Mouse (Mus musculus) B cell, adult 2 months (primary cell): ENCODE measurements around the gene Prtn3.
"Not testable (repeated sequence)": the region's sequence is repeated elsewhere in the genome, so short reads cannot be mapped to it uniquely, and the experiment has no call there.

ENCODE experiments used
- DNase-seq, 2 experiments: peaks; one replicate each; pipeline ENCODE4 v3.0.0; 2022

Gene Prtn3

DNA sequence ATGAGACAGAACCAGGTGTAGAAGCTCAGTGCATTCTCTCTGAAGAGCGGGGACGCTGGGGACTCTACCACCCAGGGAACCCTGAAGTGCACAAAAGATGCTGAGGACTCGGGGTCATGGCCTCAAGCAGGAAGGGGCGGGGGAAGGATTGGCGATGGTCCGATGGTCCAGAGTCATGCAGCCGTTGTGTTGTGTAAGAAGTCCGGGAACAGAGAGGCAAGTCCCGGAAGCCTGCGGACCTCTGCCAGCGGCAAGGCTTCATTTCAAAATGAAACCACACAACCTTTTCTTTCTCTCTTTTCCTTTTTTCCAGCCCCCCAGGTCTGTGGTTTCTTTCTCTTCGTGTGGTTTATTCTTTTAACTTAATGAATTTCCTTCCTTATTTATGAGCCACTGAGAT is 3.5 kb downstream of the Prtn3 start:
- peak in 1 of 2 experiments; percentile 27 for DNase-seq

DNA sequence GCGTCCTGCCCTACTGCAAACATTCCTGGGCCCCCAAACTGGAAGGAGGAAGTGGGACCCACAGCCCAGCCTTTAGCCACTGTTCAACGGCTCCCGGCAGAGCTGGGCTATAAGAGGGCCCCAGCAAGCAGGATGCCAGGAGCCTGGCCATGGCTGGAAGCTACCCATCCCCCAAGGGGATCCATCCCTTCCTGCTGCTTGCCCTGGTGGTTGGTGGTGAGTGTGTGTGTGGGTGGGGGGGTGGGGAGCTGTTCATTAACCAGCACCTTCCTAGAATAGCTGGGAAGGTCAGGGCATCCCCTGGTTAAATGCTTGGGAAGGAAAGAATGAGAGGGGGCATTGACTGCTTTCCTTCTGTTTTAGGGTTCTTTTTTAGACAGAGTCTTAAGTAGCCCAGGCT is 5.3 kb downstream of the Prtn3 start:
- no peak for DNase-seq

DNA sequence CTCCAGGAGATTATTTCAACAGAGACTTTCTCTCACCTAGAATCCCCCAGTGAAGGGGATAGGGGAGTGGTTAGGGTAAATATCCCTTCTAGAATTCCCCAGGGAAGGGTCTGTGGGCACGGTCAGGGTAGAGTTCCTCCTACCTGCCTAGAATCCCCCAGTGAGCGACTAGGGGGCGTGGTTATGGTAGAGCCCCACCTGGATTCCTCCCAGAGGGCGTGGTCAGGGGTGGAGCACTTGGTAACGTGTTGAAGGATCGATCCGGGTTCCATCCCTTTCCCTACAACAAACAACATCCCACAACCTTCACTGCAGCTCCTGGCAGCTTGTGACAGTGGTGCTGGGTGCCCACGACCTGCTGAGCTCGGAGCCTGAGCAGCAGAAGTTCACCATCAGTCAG is 6.4 kb downstream of the Prtn3 start:
- DNase-seq, result peak; percentile 36 to 40

DNA sequence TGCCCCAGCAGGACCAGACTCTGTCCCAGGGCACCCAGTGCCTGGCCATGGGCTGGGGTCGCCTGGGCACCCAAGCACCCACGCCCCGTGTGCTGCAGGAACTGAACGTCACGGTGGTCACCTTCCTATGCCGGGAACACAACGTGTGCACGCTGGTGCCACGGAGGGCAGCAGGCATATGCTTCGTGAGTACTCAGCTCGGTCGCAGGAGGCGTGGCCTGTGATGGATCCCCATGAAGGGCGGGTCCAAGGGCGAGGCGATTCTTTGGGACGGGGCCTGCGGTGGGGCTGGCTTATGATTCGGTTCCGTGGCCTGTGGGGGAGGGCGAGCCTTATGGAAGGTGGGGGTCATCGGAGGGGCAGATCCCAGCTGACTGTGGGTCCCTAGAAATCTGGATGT is 7.7 kb downstream of the Prtn3 start:
- peak in 1 of 2 experiments; percentile 25 for DNase-seq

DNA sequence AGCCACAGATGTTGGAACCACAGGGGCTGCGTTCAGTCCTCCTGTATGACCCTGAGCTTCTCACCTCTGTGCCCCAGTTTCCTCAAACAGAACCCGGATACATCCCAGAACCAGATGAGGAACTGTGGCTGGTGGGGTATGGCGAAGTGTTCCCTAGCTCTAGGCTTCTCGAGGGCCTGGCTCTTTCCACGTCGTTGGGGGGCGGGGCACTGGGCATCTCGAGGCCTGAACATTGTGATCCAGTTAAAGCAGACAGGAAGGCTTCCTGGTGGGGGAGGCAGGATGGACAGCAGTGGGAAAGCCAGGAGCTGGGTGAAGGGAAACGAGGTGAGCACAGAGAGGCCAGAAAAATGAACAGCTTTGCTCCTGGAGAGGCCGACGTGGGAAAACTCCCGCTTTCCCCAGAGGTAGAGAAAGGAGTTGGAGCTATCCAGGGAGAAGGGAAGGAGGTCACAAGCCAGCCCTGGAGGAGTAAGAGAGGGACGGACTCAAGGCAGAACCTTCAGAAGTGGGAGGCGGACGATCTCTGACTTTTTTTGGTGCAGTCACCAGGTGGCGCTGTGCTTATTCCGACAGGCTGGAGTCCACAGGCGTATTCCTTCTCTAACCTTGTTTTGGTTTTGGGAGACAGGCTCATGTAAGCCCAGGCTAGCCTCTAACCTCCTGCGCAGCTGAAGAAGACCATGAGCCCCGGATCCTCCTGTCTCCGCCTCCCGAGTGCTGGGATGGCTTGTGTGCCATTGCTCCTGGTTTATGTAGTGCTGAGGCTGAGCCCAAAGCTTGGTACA is 9.2 kb downstream of the Prtn3 start:
- peak; percentile 78 to 81 for DNase-seq

DNA sequence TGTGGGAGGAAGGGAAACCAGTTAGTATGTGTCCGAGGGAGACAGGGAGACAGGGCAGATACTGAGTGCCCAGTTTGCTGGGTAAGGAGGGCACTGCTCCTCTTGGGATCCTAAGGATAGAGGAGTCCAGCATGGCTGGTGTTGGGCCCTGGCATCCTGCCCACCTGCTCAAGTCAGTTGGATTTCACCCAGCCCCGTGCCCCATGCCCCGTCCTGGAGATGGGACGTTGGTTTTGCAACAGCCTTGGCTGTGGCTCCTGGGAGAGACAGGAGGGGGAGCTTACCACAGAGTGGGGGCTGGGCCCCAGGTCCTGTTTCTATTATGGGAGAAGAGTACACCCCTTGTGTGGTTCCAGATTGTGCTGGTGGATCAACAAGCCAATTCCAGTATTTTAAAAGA is 10.2 kb downstream of the Prtn3 start:
- DNase-seq, result no peak

DNA sequence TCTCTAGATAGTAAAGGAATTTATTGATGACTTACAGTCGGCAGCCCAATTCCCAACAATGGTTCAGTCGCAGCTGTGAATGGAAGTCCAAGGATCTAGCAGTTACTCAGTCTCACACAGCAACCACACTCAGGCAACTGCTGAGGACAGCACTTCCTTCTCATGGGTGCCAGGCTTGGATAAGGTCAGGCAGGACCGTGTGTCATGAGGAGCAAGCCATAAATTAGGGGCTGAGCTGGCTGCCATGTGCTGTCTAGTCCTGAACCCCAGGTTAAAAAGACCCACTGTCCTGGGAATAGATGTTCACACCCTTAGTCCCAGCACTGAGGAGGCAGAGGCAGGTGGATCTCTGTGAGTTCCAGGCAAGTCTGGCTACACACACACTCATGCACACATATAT is 10.7 kb downstream of the Prtn3 start:
- not testable (repeated sequence) for DNase-seq

DNA sequence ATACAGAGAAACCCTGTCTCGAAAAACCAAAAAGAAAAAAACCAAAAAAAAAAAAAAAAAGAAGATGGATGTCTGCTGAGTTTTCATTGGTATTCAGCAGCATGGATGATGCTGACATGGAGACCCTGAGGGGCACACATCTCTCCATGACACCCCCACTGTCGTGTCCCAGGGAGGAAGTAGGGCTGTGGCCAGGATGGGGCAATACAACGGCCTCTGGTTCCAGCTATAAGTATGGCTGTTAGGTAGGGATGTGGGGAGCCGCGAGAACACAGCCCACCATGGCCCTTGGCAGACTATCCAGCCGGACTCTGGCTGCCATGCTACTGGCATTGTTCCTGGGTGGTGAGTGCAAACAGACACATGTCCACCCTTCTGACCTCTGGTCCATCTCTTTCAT is 11.8 kb downstream of the Prtn3 start, which contains the start of gene Elane:
Elane (plus strand) TSS at position 194 of the 400 bp plus-strand sequence.
- no peak for DNase-seq

DNA sequence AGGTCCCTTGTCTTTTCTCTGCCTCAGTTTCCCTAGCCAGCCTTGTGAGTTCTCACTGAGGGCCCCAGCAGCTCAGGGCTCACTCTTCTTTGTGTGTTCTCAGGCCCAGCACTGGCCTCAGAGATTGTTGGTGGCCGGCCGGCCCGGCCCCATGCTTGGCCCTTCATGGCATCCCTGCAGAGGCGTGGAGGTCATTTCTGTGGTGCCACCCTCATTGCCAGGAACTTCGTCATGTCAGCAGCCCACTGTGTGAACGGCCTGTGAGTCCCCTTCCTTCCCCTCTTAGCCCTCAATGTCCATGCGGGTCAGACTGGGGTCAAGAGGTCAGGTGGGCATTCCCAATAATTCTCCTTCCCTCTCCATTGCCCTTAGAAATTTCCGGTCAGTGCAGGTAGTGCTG is 12.3 kb downstream of the Prtn3 start:
- DNase-seq, result no peak

DNA sequence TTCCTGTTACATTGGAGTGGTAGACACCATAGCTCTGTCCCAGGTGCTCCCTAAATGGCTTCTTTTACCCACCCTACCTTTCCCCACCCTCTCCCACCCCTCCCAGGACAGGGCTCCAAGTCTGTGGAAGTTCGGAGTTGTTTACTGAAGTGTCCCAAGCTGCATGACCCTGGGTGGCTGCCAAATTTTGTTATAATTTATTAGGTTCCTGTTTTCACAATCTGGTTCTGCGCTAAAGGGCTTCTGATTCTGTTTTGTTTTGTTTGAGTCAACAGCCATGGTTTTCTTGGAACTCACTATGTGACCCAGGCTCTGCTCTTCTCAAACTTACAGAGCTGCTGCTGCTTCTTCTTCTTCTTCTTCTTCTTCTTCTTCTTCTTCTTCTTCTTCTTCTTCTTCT is 15.1 kb downstream of the Prtn3 start:
- no peak for DNase-seq

DNA sequence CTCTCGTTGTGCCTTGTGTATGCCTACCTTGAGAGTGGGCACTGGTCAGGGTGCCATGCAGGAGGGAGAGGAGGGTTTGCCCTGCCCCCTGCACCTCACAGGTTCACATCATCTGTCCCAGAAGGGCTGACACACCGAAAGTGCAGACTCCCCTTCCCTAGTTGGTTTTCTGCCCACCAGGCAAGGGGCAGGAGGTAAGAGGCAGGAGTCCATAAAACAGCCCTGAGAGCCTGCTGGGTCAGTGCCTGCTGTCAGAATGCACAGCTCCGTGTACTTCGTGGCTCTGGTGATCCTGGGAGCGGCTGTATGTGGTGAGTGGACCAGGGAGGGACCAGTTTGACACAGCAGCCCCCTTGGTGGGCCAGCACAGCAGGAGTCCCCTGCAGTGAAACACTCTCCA is 16.4 kb downstream of the Prtn3 start, which contains the start of gene Cfd:
Cfd (plus strand) TSS at position 184 of the 400 bp plus-strand sequence.
- no peak for DNase-seq

DNA sequence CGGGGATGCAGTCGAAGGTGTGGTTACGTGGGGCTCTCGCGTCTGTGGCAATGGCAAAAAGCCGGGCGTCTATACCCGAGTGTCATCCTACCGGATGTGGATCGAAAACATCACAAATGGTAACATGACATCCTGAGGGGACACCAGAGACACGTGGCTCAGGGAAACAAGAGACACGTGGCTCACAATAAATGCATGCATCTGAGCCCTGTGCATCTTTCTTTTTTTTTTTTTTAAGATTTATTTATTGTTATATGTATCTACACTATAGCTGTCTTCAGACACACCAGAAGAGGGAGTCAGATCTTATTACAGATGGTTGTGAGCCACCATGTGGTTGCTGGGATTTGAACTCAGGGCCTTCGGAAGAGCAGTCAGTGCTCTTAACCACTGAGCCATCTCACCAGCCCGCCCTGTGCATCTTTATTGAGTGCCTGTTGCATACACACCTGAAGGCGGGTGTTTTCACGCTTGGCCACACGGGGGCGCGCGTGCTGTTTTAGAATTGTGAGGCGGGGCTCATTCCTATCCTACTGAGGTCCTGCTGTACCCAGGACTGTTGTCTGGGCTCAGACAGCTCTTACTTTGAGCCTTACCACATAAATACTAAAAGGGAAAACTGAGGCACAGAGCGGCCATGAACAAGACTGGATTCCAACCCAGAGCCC is 18.3 kb downstream of the Prtn3 start:
- peak; percentile 89 for DNase-seq

DNA sequence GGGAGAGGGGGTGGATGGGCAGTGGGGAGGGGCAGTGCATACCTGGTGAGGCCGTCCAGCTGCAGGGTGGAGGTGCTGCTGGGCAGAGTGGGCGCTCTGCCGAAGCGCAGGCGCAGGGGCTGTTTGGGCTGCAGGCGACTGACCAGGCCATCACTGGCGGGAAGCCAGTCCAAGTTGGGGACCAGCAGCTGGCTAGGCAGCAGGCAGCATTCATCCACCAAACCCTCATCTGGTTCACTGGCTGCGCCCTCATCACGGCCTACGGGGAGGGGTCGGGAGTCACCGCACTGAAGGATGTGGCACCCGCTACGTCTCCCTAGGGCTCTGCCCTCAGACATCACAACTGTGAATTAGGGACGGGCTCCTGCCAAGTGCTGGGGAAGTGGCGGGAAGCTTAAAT is 22.0 kb downstream of the Prtn3 start:
- no peak for DNase-seq

DNA sequence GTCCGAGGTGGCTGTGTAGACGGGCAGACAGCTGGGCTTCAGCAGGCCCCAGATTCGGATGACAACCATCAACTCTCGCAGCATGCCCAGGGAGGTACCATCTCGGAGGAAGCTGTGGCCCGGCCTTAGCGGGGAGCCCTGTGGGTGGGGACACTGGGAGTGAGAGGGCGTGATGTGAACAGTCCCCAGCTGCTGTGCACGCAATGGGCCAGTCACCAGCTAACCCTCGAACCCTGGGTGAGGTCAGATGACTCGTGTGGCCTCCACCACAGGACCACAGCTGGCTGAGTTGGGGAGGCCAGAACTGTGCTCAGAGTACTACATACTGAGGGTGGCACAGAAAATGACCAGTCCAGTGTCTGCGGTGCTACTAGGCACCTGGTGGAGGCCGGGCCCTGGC is 22.5 kb downstream of the Prtn3 start:
- no peak for DNase-seq

DNA sequence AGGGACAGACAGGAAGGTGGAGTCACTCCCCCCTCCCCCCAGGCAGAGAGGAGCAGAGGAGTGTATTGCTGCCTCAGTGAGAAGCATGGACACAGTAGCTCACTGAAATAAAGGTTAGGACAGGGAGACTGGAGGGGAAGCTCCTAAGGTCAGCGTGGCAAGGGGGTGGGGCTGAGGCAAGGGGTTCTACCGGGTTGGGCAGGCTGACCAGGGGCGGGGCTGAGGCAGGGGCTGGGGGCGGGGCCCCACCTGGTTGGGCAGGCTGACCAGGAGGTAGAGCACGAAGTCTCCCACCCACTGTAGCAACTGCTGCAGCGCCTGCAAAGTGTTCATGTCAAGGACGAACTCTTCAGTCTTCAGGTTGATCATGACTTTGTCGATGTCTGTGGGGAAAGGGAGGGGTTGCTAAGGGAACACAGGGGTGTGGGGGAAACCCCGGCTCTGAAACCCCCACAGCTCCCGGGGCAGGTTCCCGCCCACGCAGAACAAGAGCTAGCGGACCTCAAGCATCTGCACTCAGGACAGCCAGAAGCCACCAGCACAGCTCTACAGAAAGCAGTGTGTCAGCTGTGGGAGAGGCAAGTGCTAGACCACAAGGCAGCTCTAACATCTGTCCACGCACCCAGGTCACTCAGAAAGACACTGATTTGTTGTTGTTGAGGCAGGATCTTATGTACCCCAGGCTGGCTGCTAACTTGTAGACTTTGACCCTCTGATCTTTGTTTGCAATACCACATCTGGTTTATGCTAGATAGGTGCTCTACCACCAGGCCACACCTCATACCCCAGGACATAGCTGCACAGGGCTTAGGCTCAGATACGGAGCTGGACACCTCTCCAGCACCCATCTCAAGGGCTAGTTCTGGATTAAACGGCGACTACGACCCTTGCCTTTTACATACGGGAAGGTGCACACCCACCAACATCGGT is 23.3 kb downstream of the Prtn3 start:
- peak; percentile 28 to 46 for DNase-seq

DNA sequence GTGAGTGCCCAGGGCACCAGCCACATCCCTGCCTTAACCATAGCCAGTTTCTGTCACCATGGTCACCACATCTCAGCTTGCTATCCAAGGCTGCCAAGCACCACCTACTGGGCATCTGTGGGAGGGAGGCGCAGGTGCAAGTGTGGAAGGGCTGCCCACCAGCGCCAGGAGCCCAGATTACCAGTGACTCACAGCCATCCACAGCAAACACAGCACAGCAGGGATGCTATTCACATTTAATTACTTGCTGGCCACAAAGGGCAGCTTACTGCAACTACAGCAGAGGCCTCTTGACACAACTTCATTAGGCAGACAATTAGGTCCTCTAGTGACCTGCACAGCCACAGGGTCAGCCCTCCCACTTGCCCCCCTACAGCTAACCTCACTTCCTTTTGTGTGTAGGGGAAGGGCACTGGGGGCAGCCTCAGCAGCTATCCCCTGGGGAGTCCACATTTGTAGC is 26.7 kb downstream of the Prtn3 start:
- DNase-seq, result no peak

DNA sequence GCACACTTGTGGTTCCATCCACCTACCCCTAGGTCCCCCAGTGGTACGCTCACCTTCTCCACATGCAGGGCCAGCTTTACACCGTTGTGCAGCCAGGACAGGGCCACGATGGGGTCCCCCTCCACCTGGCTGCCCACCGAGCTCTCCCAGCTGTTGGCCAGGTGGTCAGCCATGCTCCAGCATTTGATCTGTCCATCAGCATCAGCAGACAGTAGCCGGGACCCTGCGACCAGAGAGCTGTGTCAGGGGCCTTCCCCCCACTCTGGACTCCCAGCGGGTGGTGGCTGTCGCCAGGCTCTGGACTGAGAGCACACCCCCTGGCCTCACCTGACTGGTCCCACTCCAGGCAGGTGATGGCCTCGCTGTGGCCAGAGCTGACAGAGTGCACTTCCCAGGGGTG is 32.4 kb downstream of the Prtn3 start:
- no peak for DNase-seq

DNA sequence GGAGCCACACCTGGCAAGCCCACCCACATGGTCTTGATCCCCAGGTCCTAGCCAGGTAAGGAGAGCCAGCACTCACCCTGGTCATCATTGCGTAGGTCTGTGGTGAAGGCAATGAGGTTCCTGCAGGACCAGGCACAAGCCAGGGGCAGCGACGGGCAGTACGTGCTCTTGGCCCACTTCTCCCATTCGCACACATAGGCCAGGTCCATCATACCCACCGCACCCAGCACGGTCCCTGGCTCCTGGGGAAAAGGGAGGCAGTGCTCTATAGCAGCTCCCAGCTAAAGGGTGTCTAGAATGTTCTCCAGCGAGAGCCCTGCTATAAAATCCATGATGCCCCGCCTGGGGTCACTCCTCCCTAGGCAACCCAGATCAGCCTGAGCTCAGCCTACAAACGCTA is 33.1 kb downstream of the Prtn3 start:
- no peak for DNase-seq

DNA sequence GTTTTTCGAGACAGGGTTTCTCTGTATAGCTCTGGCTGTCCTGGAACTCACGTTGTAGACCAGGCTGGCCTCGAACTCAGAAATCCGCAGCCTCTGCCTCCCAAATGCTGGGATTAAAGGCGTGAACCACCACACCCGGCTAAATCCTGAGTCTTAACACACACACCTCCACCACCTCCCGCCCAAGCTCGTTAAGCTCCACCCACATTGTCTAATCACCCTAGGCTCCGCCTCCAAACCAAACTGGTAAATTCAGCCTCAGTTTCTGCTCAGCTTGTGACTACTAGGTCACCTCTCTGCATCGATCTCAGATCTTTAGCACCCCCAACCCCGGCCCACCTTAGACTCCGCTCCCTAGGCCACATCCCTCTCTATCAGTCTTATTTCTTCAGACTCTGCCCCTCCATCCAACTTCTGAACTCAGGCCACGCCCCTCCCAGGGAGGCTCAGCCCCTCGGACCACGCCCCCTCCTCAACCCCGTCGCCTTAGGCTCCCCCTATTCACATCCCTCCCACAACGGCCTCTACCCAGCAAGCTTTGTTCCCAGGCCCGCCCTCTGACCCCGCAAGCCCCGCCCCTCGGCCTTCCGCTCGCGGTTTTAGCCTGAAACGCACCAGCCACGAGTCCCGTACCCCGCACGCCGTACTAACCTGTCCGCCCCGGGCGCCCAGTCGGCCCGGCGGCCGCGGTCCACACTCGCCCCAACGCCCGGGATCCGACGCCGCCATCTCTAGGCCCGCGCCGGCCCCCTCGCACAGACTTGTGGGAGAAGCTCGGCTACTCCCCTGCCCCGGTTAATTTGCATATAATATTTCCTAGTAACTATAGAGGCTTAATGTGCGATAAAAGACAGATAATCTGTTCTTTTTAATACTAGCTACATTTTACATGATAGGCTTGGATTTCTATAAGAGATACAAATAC is 34.2 kb downstream of the Prtn3 start, which contains the start of gene Med16:
Med16 (minus strand) TSS at position 757 of the 925 bp plus-strand sequence.
- DNase-seq, result peak; percentile 98 to 99

DNA sequence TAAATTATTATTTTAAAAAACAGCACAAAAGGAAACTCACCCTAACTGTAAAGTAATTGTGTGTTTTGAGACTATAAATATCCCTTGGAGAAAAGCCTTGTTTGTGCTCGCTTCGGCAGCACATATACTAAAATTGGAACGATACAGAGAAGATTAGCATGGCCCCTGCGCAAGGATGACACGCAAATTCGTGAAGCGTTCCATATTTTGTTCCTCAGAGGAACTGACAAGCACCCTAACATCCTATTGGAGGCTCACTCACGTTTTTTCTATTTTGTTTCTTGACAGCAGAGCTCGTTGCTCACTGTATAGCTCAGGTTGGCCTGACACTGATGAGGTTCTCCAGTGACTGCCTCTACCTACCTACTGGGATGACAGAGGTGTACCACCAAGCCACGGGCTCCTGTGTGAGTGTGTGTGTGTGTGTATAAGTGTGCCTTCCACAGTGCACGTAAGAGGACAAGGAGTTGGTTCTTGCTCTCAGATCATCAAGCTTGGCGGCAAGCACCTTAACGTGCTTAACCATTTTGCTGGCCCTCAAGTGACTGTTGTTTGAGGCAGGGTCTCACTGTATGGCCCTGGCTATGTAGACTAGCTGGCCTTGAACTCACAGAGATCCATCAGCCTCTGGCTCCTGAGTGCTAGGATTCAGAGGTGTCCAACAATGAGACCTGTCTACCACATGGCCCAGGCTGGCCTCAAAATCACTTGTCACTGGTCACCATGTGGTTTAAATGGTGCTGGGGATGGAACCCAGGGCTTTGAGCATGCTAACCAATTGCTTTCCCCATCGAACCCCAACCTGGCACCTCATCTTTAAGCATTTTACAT is 35.0 kb downstream of the Prtn3 start:
- peak; percentile 49 to 58 for DNase-seq

DNA sequence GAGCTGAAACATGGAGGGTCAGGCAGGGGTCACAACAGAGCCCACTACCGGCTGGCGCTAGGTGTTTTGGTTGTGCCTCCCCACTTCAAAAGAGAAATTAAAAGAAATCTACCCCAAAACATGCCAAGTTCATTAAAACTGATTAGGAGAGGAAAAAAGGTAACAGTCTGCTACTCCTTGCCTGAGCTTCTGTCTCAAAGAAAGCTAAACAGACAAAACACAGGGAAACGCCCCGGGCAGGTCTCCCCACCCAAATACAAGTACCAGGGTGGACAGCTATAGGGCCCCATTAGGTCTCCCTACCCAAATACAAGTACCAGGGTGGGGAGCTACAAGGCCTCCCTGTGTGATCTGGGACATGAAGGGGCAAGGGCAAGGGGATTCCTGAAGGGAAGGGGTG is 36.3 kb downstream of the Prtn3 start, which contains the start of gene Gm26602:
Gm26602 (plus strand) TSS at position 301 of the 400 bp plus-strand sequence.
- no peak for DNase-seq
